Mouse (Mus musculus): ENCODE measurements at regions not wholly inside any gene's neighbourhood (a gene's known extent, or its start where the extent isn't known, plus 50 kb on each side); places are given as distances from the start of the nearest gene placed in this dataset.

- in situ Hi-C loops (cut with MboI, MseI), result no loop called here
Measured at GRCm38 (mm10) chr6:16999451-17000139, 65.4 kb upstream of the Tes start.

- in situ Hi-C loops (cut with MboI, MseI), result no loop called here
Measured at GRCm38 (mm10) chr6:16995495-16995936, 69.4 kb upstream of the Tes start.

GRCm38 (mm10) chr6:16994711-16995110, 70.2 kb upstream of the Tes start:
- in situ Hi-C loops (cut with MboI, MseI), result no loop called here

- in situ Hi-C loops (cut with MboI, MseI), result no loop called here
Measured at GRCm38 (mm10) chr6:16991996-16992591, 72.9 kb upstream of the Tes start.

- in situ Hi-C loops (cut with MboI, MseI), result no loop called here
Measured at GRCm38 (mm10) chr6:16978206-16978505, 79.9 kb upstream of the Tfec start.

- in situ Hi-C loops (cut with MboI, MseI), result no loop called here
Measured at GRCm38 (mm10) chr6:16977392-16978205, 79.4 kb upstream of the Tfec start.

GRCm38 (mm10) chr6:16965658-16966057, 67.4 kb upstream of the Tfec start:
- in situ Hi-C loops (cut with MboI, MseI), result loop anchor here (25.0 kb wide), 1 partner anchor 1803 kb away; no protein-coding TSS in a partner anchor

GRCm38 (mm10) chr6:16964362-16964761, 66.1 kb upstream of the Tfec start:
- in situ Hi-C loops (cut with MboI, MseI), result loop anchor here (25.0 kb wide), 1 partner anchor 1802 kb away; no protein-coding TSS in a partner anchor

- in situ Hi-C loops (cut with MboI, MseI), result loop anchor here (25.0 kb wide), 1 partner anchor 1802 kb away; no protein-coding TSS in a partner anchor
Measured at GRCm38 (mm10) chr6:16963958-16964357, 65.7 kb upstream of the Tfec start.

- in situ Hi-C loops (cut with MboI, MseI), result loop anchor here (25.0 kb wide), 1 partner anchor 1796 kb away; no protein-coding TSS in a partner anchor
Measured at GRCm38 (mm10) chr6:16958102-16958501, 59.9 kb upstream of the Tfec start.

- in situ Hi-C loops (cut with MboI, MseI), result loop anchor here (25.0 kb wide), 1 partner anchor 1795 kb away; no protein-coding TSS in a partner anchor
Measured at GRCm38 (mm10) chr6:16956771-16957435, 58.7 kb upstream of the Tfec start.

Data from regulatory T cell (primary cell).